Mouse (Mus musculus) ovary, adult 2 months (tissue): ENCODE results near the gene Zfyve21. TPM values are rescaled to one million over a fixed set of nuclear protein-coding genes. Genes with fewer than 3 reads are reported as not detected.

Source experiments
- polyA plus RNA-seq: library from polyadenylated mRNA; depleted of rRNA; stranded (reverse); fragments of >200 nt; gene quantifications from 2 replicates; pipeline ENCODE4 v1.2.3, GENCODE M21; 2012; rRNA removed

Zfyve21 gene
- 151 and 154 TPM in 2 replicates for polyA plus RNA-seq

GRCm38 (mm10) chr12:111813766-111814617 lies at the start of gene Zfyve21, which contains the start of gene Xrcc3:
Zfyve21 (plus strand) TSS chr12:111814170.
Xrcc3 (minus strand) TSS chr12:111813873.

Other genes starting within 250 kb of the Zfyve21 start
- 37.1 and 48.7 TPM in 2 replicates for gene Mark3, start 239.6 kb upstream of the Zfyve21 start, polyA plus RNA-seq
- 1,083 and 1,365 TPM in 2 replicates for gene Ckb, start 141.8 kb upstream of the Zfyve21 start, polyA plus RNA-seq
- 85.7 and 90.1 TPM in 2 replicates for gene Trmt61a, start 136.1 kb upstream of the Zfyve21 start, polyA plus RNA-seq
- gene Bag5, start 100.9 kb upstream of the Zfyve21 start, polyA plus RNA-seq = 17.5 and 20.0 TPM in 2 replicates
- gene Apopt1, start 100.9 kb upstream of the Zfyve21 start, polyA plus RNA-seq = 30.4 and 52.7 TPM in 2 replicates
- 96.8 and 108 TPM in 2 replicates for gene Klc1, start 55.3 kb upstream of the Zfyve21 start, polyA plus RNA-seq
- gene Xrcc3, start 297 bp upstream of the Zfyve21 start, polyA plus RNA-seq = 14.1 and 20.7 TPM in 2 replicates
- 16.1 and 17.6 TPM in 2 replicates for gene Ppp1r13b, start 93.9 kb downstream of the Zfyve21 start, polyA plus RNA-seq
- gene Atp5mpl, start 152.8 kb downstream of the Zfyve21 start, polyA plus RNA-seq = 5.8 and 18.0 TPM in 2 replicates
- 0.23 and 0.55 TPM in 2 replicates for gene Tdrd9, start 157.4 kb downstream of the Zfyve21 start, polyA plus RNA-seq
- not detected in 2 replicates for gene Rd3l, start 167.1 kb downstream of the Zfyve21 start, polyA plus RNA-seq